Mouse (Mus musculus): ENCODE measurements around the gene 1810010D01Rik. TPM values are rescaled to one million over a fixed set of nuclear protein-coding genes. Genes with fewer than 3 reads are reported as not detected.
A peak's percentile ranks its signal among the peaks of the same experiment; 100 is the strongest.

1810010D01Rik gene
- total and polyA plus RNA-seq, 2 experiments from 2014 or later, result 0.25 to 1.00 TPM

- ATAC-seq (no peak), DNase-seq (no peak)
- Histone ChIP-seq H3K36me3 (ENCODE audit: insufficient read depth) (no peaks in the 10 kb centered on the region), H3K9ac (no peak overlapping the region), H3K4me1 (ENCODE audit: insufficient read depth) (no peaks in the 10 kb centered on the region), H3K4me3 (ENCODE audit: low read depth, low read length) (no peak overlapping the region), H3K27me3 (ENCODE audit: insufficient read depth, low read length) (no peaks in the 10 kb centered on the region), H3K9me3 (ENCODE audit: low read length) (no peaks in the 10 kb centered on the region), H3K4me2 (ENCODE audit: low read depth) (no peak overlapping the region), H3K27ac (ENCODE audit: low read depth, low read length) (no peak overlapping the region)
- no peak for TF ChIP-seq CTCF (IDR thresholded peaks at IDR 0.05; ENCODE audit: low read depth)
- WGBS, result 81% methylated on average over 9 of the region's 9 CpGs
Measured at GRCm38 (mm10) chr7:145231659-145232058, 23.7 kb upstream of the 1810010D01Rik start.

DNA sequence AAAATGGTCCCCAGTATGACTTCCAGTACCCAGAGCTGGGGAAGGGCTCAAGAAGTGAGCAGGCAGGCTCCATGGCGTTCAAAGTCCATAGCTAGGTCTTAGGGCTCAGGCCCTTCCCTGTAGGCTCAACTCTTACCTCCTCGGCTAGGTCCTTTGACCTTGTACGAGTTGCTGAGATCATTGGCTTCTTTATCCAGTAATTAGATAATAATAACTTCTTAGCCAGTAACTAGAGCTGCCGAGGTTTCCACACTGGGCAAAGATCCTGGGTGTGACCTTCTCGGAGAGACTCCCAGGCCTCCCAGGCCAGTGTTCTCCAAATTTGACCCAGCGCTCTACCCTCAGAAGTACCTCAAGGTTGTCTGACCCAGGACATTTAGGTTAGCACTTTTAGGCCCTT is 18.7 kb upstream of the 1810010D01Rik start:
- H3K4me3 ChIP-seq (ENCODE audit: low read depth, low read length), result no peak overlapping the region
- ATAC-seq, result no peak
- no peak overlapping the region for H3K27ac ChIP-seq (ENCODE audit: low read depth, low read length)
- TF ChIP-seq CTCF (IDR thresholded peaks at IDR 0.05; ENCODE audit: low read depth), result no peak
- no peaks in the 10 kb centered on the region for H3K4me1 ChIP-seq (ENCODE audit: insufficient read depth)
- no peaks in the 10 kb centered on the region for H3K27me3 ChIP-seq (ENCODE audit: insufficient read depth, low read length)
- H3K36me3 ChIP-seq (ENCODE audit: insufficient read depth), result no peaks in the 10 kb centered on the region
- WGBS, result 92% methylated on average over 6 of the region's 6 CpGs
- DNase-seq, result no peak
- no peaks in the 10 kb centered on the region for H3K9me3 ChIP-seq (ENCODE audit: low read length)
- H3K9ac ChIP-seq, result no peak overlapping the region
- H3K4me2 ChIP-seq (ENCODE audit: low read depth), result no peak overlapping the region

DNA sequence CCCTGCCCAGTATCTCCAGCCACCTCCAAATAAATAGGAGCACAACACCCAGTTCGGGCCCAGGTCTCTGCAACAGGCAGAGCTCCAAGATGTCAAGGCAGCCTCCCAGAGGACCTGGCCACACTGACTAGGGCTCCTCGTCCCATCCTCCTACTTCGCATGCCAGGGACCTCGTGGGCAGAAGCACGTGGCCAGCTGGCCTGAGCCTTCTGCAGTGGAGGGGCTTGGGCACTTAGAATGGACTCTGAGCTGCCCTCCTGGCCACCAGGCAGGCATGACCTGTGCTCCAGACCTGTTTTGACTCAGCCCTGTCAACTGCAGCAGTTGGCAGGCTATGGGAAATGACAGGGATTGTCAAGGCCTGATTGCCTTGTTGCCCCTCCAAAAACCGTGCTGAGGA is 17.7 kb upstream of the 1810010D01Rik start:
- Histone ChIP-seq H3K4me1 (ENCODE audit: insufficient read depth) (no peaks in the 10 kb centered on the region), H3K4me3 (ENCODE audit: low read depth, low read length) (no peak overlapping the region), H3K27me3 (ENCODE audit: insufficient read depth, low read length) (no peaks in the 10 kb centered on the region), H3K36me3 (ENCODE audit: insufficient read depth) (no peaks in the 10 kb centered on the region), H3K9me3 (ENCODE audit: low read length) (no peaks in the 10 kb centered on the region), H3K9ac (no peak overlapping the region), H3K27ac (ENCODE audit: low read depth, low read length) (no peak overlapping the region), H3K4me2 (ENCODE audit: low read depth) (no peak overlapping the region)
- 92% methylated on average over 6 of the region's 6 CpGs for WGBS
- no peak for ATAC-seq
- no peak for TF ChIP-seq CTCF (IDR thresholded peaks at IDR 0.05; ENCODE audit: low read depth)
- no peak for DNase-seq

- no peak for TF ChIP-seq CTCF (IDR thresholded peaks at IDR 0.05; ENCODE audit: low read depth)
- Histone ChIP-seq H3K4me2 (ENCODE audit: low read depth) (no peak overlapping the region), H3K27me3 (ENCODE audit: insufficient read depth, low read length) (no peaks in the 10 kb centered on the region), H3K27ac (ENCODE audit: low read depth, low read length) (no peak overlapping the region), H3K9ac (no peak overlapping the region), H3K9me3 (ENCODE audit: low read length) (no peaks in the 10 kb centered on the region), H3K36me3 (ENCODE audit: insufficient read depth) (no peaks in the 10 kb centered on the region), H3K4me3 (ENCODE audit: low read depth, low read length) (no peak overlapping the region), H3K4me1 (ENCODE audit: insufficient read depth) (no peaks in the 10 kb centered on the region)
- 32% methylated on average over 2 of the region's 2 CpGs for WGBS
- ATAC-seq (no peak), DNase-seq (no peak)
Measured at GRCm38 (mm10) chr7:145221841-145222689, 14.1 kb upstream of the 1810010D01Rik start.

DNA sequence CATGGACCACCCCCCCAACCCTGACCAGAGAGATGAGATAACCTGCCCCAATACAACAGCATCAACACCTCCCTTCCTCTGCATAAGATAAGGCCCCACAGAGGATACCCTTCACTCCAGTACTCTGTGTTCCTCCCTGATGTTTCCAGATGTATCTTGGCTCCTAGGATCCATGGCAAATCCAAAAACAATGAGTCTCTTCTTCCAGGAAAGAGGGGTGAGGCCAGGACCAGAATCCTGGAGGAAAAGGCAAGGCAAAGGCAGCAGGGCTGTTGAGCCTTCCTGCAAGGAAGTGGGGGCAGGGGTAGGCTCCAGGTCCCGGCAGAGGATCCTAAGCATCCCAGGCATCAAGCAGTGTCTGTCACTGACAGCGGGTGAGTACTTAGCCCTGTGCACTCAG is 13.4 kb upstream of the 1810010D01Rik start:
- WGBS, result 86% methylated on average over 2 of the region's 2 CpGs

GRCm38 (mm10) chr7:145219420-145219831 is 11.5 kb upstream of the 1810010D01Rik start:
- Histone ChIP-seq H3K36me3 (ENCODE audit: insufficient read depth) (no peaks in the 10 kb centered on the region), H3K4me2 (ENCODE audit: low read depth) (no peak overlapping the region), H3K9ac (no peak overlapping the region), H3K27me3 (ENCODE audit: insufficient read depth, low read length) (no peaks in the 10 kb centered on the region), H3K4me1 (ENCODE audit: insufficient read depth) (no peaks in the 10 kb centered on the region), H3K9me3 (ENCODE audit: low read length) (no peaks in the 10 kb centered on the region), H3K4me3 (ENCODE audit: low read depth, low read length) (no peak overlapping the region), H3K27ac (ENCODE audit: low read depth, low read length) (no peak overlapping the region)
- no peak for TF ChIP-seq CTCF (IDR thresholded peaks at IDR 0.05; ENCODE audit: low read depth)
- WGBS, result 55% methylated on average over 9 of the region's 9 CpGs
- peak; percentile 39 for DNase-seq
- ATAC-seq, result peak; percentile 73

More for the DNA sequence above, 13.4 kb upstream of the 1810010D01Rik start:
- no peaks in the 10 kb centered on the region for H3K4me1 ChIP-seq (ENCODE audit: insufficient read depth)
- H3K9me3 ChIP-seq (ENCODE audit: low read length), result no peaks in the 10 kb centered on the region
- no peak overlapping the region for H3K9ac ChIP-seq
- H3K4me2 ChIP-seq (ENCODE audit: low read depth), result no peak overlapping the region
- H3K27me3 ChIP-seq (ENCODE audit: insufficient read depth, low read length), result no peaks in the 10 kb centered on the region
- H3K36me3 ChIP-seq (ENCODE audit: insufficient read depth), result no peaks in the 10 kb centered on the region
- TF ChIP-seq CTCF (IDR thresholded peaks at IDR 0.05; ENCODE audit: low read depth), result no peak
- no peak for DNase-seq
- H3K4me3 ChIP-seq (ENCODE audit: low read depth, low read length), result no peak overlapping the region
- no peak overlapping the region for H3K27ac ChIP-seq (ENCODE audit: low read depth, low read length)
- no peak for ATAC-seq

DNA sequence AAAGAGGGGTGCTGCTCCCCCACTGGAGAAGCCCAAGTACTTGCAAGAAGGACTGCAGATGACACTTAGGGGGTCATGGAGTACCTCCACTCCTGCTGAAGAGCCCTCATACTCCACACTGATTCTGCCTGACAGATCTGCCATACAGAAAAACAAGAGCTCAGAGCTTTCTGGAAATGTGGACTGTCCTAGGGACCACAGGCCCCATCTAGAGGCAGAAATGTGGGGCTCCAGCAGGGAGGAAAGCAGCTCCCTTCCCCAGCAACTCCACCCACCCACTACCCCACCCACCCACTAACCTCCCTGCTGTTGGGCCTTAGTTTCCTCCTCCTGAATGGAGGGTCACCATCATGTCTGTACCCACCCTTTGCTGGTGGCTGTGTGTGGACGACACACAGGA is 8.7 kb upstream of the 1810010D01Rik start:
- no peaks in the 10 kb centered on the region for H3K27me3 ChIP-seq (ENCODE audit: insufficient read depth, low read length)
- WGBS, result 65% methylated on average over 1 of the region's 1 CpGs

More for the DNA sequence above, 8.7 kb upstream of the 1810010D01Rik start:
- Histone ChIP-seq H3K9me3 (ENCODE audit: low read length) (no peaks in the 10 kb centered on the region), H3K36me3 (ENCODE audit: insufficient read depth) (no peaks in the 10 kb centered on the region), H3K4me1 (ENCODE audit: insufficient read depth) (no peaks in the 10 kb centered on the region; the same call in 1 of the 2 replicates), H3K9ac (no peak overlapping the region), H3K4me2 (ENCODE audit: low read depth) (no peak overlapping the region), H3K4me3 (ENCODE audit: low read depth, low read length) (no peak overlapping the region), H3K27ac (ENCODE audit: low read depth, low read length) (no peak overlapping the region)
- no peak for ATAC-seq
- DNase-seq, result no peak
- peak; percentile 39; the same call in 1 of the 2 replicates for TF ChIP-seq CTCF (IDR thresholded peaks at IDR 0.05; ENCODE audit: low read depth)
